Mouse (Mus musculus) brain, adult 2 months (tissue): ENCODE data around the gene Nr4a1.
A peak's percentile ranks its signal among the peaks of the same experiment; 100 is the strongest.

Experiments used
- DNase-seq: peaks from one replicate; pipeline ENCODE4 v3.0.0; 2011; ENCODE audit warnings: low read depth, low spot score

Nr4a1 gene

GRCm38 (mm10) chr15:101283911-101284750 lies 30.1 kb downstream of the Nr4a1 start, which contains the start of gene Atg101:
TSS of gene Atg101 (plus strand) at chr15:101284272.
- peak; percentile 97 for DNase-seq

- no peak for DNase-seq
Measured at GRCm38 (mm10) chr15:101286129-101286770, 32.2 kb downstream of the Nr4a1 start.

DNA sequence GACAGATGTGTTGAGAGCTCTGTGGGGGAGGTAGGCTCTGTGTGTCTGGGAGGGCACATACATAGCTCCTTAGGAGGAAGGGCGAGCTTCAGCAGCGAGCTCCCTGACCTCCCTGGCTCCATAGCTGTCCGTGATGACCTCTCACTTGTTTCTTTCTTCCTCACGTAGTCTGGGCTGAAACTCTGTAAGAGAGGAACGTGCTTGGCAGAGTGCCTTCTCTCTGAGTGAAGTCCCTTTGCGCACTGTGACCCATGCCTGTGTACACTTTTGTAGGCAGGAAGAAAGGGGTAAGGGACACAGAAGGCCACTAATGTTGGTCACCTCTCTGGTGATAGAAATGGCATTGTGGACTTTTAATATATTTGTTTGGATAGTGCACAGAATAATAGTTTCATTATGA lies 33.3 kb downstream of the Nr4a1 start:
- DNase-seq = no peak

- DNase-seq = no peak
Measured at GRCm38 (mm10) chr15:101290354-101290753, 36.3 kb downstream of the Nr4a1 start.

- DNase-seq = no peak
Measured at GRCm38 (mm10) chr15:101292012-101292411, 37.9 kb downstream of the Nr4a1 start.

GRCm38 (mm10) chr15:101293025-101293621 lies 39.1 kb downstream of the Nr4a1 start, which contains the start of gene 6030408B16Rik:
TSS of gene 6030408B16Rik (plus strand) at chr15:101293212.
- no peak for DNase-seq

GRCm38 (mm10) chr15:101294028-101294894 lies 40.2 kb downstream of the Nr4a1 start:
- DNase-seq = peak; percentile 48

DNA sequence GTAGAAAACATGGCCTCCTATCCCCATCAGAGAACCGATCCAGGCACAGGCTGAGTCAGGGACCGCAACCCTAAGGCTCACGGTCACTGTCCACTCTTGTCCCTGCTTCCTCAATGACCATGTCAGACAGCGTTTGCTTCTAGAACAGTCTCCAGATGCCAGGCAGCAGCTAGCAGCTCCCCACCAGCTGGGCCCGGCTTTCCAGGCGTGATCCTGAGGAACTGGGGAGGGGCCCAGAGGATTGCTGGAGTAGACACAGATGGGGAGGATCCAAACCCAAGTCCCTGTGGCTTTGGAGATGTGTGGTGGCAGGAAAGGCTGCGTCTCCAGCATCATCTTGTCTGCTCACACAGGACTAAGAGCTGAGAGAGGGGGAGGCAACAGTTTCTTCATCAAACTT lies 41.0 kb downstream of the Nr4a1 start:
- DNase-seq = no peak

DNA sequence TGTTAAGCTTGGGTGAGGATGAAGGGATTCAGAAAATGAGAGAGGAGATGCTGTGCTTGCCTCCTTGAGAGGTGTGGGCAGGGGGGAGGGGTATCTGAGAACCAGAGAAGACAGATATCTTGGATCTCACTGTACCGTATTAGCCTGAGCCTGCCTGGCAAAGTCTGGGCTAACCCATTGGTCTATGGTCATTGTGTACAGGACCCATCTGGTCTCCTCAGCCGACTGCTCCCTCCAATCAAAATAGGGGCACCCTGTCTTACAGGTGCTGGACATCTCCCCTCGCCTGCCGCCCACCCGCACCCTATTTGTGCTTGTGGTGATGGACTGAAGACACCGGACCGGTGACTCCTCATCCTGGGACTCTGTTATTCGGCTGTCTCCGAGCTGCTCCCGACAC lies 41.5 kb downstream of the Nr4a1 start:
- DNase-seq = no peak

GRCm38 (mm10) chr15:101296091-101296490 lies 42.0 kb downstream of the Nr4a1 start:
- no peak for DNase-seq

- DNase-seq = no peak
Measured at GRCm38 (mm10) chr15:101297988-101298387, 43.9 kb downstream of the Nr4a1 start.

DNA sequence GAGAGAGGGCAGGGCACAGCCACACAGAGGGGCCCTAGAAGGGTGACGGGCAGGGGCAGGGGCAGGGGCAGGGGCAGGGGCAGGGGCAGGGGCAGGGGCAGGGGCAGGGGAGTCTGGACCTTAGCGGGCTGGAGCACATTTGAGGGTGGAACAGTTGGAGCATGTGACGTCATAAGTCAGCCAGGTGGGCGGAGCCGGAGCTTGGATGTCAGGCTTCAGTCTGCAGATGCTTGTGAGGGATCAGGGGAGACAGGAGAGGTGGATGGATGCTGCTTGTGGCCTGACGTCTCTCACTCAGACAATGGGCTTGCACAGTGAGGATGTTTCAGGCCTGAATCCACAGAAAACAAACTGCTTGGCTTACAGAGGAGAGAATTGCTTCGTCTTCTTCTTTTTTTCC lies 44.5 kb downstream of the Nr4a1 start:
- peak; percentile 29 for DNase-seq

GRCm38 (mm10) chr15:101299480-101299960 lies 45.5 kb downstream of the Nr4a1 start:
- no peak for DNase-seq

DNA sequence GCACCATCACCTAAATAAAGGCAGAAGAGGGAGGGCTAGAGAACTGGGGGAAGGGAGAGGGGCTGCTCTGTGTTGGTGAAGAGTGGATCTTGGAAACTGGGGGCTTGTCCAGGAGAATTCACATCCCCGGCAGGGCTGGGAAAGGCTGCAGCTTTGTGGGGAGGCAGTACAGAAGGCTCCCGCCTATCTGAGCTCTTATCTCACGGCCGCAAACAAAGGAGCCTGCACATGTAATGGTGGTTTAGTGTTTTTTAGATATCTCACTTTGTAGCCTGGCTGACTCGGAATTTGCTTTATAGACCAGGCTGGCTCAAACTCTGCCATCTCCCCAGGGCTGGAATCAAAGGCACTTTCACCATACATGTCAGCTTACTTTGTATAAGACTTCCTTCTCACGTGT lies 46.1 kb downstream of the Nr4a1 start:
- DNase-seq = no peak

DNA sequence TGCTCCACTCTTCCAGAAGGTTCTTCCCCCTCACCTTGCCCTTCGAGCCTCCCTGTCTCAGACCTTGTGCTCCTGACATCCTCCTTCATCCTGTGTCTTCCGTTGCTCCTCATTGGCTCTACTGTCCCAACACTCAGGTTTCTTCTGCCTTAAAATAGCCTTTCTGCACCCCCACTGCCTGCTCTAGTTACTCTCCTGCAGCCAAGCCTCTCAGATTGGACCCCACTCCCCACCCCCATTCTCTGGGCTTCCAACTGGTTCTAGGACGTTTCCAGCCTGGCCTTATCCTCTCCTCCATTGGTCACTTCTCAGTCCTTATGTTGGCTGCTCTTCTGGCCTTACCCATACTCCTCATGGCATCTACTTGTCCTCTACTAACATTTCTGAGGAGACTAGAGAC lies 48.1 kb downstream of the Nr4a1 start:
- DNase-seq = no peak

DNA sequence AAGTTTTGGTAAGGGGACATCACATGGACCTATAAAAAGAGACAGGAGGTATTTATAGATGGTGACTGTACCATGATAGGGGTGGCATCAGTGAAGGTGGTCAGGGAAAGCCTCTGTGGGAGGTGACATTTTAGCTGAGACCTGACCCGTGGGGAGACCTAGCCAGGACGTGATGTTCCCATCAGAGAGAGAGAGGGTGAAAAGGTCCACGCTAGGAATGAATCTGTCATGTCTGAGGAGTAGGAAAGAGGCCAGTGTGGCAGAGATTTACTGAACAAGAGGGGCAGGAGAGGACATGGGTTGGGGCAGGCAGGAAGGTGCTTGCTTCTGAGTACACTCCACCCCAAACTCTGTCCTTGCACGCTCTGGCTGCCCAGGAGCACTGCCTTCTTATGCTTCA lies 49.8 kb downstream of the Nr4a1 start:
- DNase-seq = no peak

DNA sequence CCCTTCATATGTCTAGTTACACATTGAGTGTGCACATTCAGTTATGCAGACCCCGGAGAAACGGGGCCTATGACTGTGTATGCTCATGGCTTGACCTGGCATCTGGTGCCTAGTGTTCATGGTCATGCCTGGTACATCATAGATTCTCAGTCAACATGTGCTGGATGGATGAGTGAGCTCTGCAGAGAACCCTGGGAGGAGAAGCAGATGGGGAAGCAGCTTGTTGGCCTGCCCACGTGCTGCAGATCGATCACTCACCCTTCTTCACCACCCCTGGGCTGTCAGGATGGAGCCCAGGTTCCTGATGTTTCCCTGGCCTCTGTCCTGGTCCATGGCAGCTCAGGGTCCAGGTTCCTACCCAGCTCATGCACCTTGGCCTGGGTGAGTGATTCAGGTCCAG lies 52.4 kb downstream of the Nr4a1 start:
- DNase-seq = peak; percentile 75

DNA sequence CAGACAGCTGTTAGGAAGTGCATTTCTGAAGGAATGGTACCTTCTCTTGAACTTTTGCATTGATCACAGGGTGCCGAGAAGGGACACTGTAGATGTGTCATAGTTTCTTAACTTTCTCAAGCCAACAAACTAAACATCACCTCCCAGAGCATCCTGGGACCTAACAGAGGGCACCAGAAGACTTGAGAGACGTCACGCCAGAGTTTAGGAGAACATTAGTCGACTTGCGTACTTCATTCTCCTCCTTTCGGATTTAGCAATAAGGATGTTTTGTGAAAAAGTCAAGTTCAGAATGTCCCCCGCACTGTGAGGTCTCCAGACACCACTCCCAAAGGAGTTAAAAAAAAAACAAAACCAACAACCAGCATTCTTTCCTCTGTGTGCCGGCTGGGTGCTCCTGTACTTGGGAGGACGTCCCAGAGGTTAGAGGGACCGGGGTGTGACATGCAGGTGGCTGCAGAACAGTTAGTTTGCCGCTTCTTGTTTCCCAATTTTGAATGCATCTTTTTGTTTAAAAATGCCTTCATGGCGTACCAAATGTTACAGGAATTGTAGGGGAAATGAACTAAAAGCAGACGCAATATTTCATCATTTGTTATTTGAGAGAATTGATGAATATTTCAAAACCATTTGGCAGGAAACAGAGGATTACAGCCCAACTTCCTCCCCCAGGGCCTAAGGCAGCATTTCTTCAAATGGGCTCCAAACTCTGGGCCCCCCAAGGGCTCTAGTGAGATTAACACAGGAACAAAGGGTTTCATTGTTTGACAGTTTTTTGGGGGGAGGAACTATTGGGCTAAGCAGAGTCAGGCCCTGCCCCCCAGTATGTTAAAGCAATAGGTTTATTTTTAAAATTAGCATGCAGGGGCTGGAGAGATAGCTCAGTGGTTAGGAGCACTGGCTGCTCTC lies 54.6 kb downstream of the Nr4a1 start:
- no peak for DNase-seq

- DNase-seq = no peak
Measured at GRCm38 (mm10) chr15:101309493-101309892, 55.4 kb downstream of the Nr4a1 start.

DNA sequence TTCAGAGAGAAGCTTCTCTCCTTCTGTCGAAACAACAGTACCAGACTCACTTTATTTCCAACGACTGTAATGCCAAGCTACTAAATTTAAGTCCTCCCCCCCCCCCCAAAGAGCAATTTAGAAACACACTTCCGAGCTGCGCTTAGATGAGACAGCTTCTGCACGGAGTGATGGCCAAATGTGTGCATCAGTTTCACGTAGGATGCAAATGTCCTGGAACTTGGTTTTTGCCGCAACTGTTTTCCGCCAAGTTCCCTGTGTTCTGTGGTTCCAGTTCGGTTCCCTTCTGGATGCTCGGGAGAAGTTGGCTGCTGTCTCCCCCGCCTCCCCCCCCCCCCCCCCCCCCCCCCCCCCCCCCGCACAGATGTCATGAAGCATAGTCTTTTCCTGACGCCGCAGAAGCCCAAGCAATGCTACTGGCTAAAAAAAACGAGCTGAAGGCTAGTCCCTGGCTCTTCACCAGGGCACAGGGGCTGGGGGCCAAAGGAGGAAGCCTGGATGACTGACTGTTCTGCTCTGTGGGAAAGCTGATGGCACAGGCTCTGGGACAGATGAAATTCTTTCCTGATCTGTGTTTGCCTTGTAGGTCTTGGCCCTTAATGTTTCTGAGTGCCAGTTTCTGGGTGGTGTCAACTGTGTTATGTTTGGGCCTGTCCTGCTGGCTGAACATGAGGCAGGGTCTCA lies 57.2 kb downstream of the Nr4a1 start:
- peak; percentile 93 for DNase-seq
